Mouse (Mus musculus): Measurements from ENCODE around the gene Supt20. TPM values are rescaled to one million over a fixed set of nuclear protein-coding genes. Genes with fewer than 3 reads are reported as not detected.
A peak's percentile ranks its signal among the peaks of the same experiment; 100 is the strongest.
"Not testable (repeated sequence)": the region's sequence is repeated elsewhere in the genome, so short reads cannot be mapped to it uniquely, and the experiment has no call there.

The Supt20 gene
- polyA plus RNA-seq, 1 experiment: 50.1 TPM

GRCm38 (mm10) chr3:54761258-54761657, 68.7 kb downstream of the Supt20 start:
- DNase-seq: no peak
- H3K4me3 ChIP-seq (replicated peaks; ENCODE audit: extremely low read depth, low read depth, low read length): no peak overlapping the region
- no peaks in the 10 kb centered on the region for H3K4me1 ChIP-seq (ENCODE audit: control insufficient read depth, insufficient read depth, low read length)
- TF ChIP-seq POLR2A (IDR thresholded peaks at IDR 0.05; ENCODE audit: borderline replicate concordance, extremely low read depth, low read depth, low read length): no peak
- no peak for TF ChIP-seq CTCF (IDR thresholded peaks at IDR 0.05; ENCODE audit: insufficient read depth, low read length)
- 80% methylated on average over 1 of the region's 1 CpGs for WGBS

DNA sequence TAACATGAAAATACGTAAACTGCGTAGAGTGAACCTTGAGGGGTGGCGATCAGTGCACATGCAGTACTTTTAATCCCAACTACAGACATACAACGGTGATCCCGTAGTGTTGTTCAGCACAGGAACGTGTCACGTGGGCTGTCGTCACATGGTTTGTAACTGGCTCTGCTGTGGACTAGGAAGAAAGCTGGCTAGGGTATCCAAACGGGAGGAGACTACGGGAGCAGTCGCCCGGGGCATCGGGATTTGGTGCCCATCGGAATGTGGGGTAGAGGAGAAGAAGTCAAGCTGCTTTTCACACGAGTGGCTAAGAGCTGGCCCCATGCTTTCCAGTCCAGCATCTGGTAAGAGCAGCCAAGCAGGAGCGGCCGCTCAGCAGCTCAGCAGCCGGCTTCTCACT, 71.8 kb downstream of the Supt20 start:
- Histone ChIP-seq H3K4me1 (ENCODE audit: control insufficient read depth, insufficient read depth, low read length) (no peaks in the 10 kb centered on the region), H3K4me3 (replicated peaks; ENCODE audit: extremely low read depth, low read depth, low read length) (peak overlapping the region; percentile 27)
- DNase-seq: peak; percentile 23
- no peak for TF ChIP-seq CTCF (IDR thresholded peaks at IDR 0.05; ENCODE audit: insufficient read depth, low read length)
- no peak for TF ChIP-seq POLR2A (IDR thresholded peaks at IDR 0.05; ENCODE audit: borderline replicate concordance, extremely low read depth, low read depth, low read length)
- WGBS: 60% methylated on average over 18 of the region's 18 CpGs

DNA sequence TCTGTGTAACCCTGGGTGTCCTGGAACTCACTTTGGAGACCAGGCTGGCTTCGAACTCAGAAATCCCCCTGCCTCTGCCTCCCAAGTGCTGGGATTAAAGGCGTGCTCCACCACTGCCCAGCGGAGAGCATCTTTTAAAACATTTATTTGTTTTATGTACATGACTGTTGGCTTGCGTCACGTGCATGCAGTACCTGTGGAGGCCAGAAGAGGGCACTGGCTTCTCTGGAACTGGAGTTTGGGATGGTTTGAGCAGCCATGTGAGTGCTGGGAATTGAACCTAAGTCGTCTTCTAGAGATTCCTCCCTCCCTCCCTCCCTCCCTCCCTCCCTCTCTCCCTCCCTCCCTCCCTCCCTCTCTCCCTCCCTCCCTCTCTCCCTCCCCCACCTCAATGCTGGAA, 72.9 kb downstream of the Supt20 start:
- TF ChIP-seq CTCF (IDR thresholded peaks at IDR 0.05; ENCODE audit: insufficient read depth, low read length): peak; percentile 39
- 90% methylated on average over 6 of the region's 6 CpGs for WGBS
- not testable (repeated sequence) for H3K4me1 ChIP-seq (ENCODE audit: control insufficient read depth, insufficient read depth, low read length); DNase-seq; H3K4me3 ChIP-seq (replicated peaks; ENCODE audit: extremely low read depth, low read depth, low read length)

GRCm38 (mm10) chr3:54766034-54766433, 73.4 kb downstream of the Supt20 start:
- 62% methylated on average over 14 of the region's 14 CpGs for WGBS
- TF ChIP-seq POLR2A (IDR thresholded peaks at IDR 0.05; ENCODE audit: borderline replicate concordance, extremely low read depth, low read depth, low read length) (no peak), CTCF (IDR thresholded peaks at IDR 0.05; ENCODE audit: insufficient read depth, low read length) (no peak)
- DNase-seq: no peak
- Histone ChIP-seq H3K4me3 (replicated peaks; ENCODE audit: extremely low read depth, low read depth, low read length) (no peak overlapping the region), H3K4me1 (ENCODE audit: control insufficient read depth, insufficient read depth, low read length) (no peaks in the 10 kb centered on the region)

DNA sequence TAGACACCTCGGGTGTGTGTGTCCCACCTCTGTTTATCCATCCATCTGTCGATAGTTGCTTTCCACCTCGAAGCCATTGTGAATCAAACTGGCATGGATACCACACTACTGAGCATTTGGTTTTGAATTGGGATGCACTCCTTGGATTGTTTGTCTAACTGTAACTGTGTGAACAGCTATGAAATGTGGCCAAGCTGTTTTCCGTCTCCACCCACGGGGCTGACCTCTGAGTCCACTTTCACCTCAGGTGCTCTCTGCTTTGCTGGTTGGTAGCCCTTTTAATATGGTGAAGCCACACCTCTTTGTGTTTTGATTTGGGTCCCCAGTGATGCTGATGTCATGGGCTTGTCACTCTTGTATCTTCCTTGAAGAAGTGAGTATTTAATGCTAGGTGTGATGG, 74.2 kb downstream of the Supt20 start:
- H3K4me3 ChIP-seq (replicated peaks; ENCODE audit: extremely low read depth, low read depth, low read length): no peak overlapping the region
- 61% methylated on average over 5 of the region's 5 CpGs for WGBS
- TF ChIP-seq CTCF (IDR thresholded peaks at IDR 0.05; ENCODE audit: insufficient read depth, low read length): no peak
- TF ChIP-seq POLR2A (IDR thresholded peaks at IDR 0.05; ENCODE audit: borderline replicate concordance, extremely low read depth, low read depth, low read length): no peak
- no peaks in the 10 kb centered on the region for H3K4me1 ChIP-seq (ENCODE audit: control insufficient read depth, insufficient read depth, low read length)
- DNase-seq: no peak

GRCm38 (mm10) chr3:54768592-54768991, 76.0 kb downstream of the Supt20 start:
- TF ChIP-seq POLR2A (IDR thresholded peaks at IDR 0.05; ENCODE audit: borderline replicate concordance, extremely low read depth, low read depth, low read length) (no peak), CTCF (IDR thresholded peaks at IDR 0.05; ENCODE audit: insufficient read depth, low read length) (no peak)
- no peaks in the 10 kb centered on the region for H3K4me1 ChIP-seq (ENCODE audit: control insufficient read depth, insufficient read depth, low read length)
- no peak overlapping the region for H3K4me3 ChIP-seq (replicated peaks; ENCODE audit: extremely low read depth, low read depth, low read length)
- no peak for DNase-seq
- WGBS: 83% methylated on average over 8 of the region's 8 CpGs

GRCm38 (mm10) chr3:54769349-54770275, 77.0 kb downstream of the Supt20 start:
- no peak for DNase-seq
- TF ChIP-seq POLR2A (IDR thresholded peaks at IDR 0.05; ENCODE audit: borderline replicate concordance, extremely low read depth, low read depth, low read length) (no peak), CTCF (IDR thresholded peaks at IDR 0.05; ENCODE audit: insufficient read depth, low read length) (no peak)
- no peak overlapping the region for H3K4me3 ChIP-seq (replicated peaks; ENCODE audit: extremely low read depth, low read depth, low read length)
- WGBS: 68% methylated on average over 17 of the region's 17 CpGs
- H3K4me1 ChIP-seq (ENCODE audit: control insufficient read depth, insufficient read depth, low read length): no peaks in the 10 kb centered on the region

DNA sequence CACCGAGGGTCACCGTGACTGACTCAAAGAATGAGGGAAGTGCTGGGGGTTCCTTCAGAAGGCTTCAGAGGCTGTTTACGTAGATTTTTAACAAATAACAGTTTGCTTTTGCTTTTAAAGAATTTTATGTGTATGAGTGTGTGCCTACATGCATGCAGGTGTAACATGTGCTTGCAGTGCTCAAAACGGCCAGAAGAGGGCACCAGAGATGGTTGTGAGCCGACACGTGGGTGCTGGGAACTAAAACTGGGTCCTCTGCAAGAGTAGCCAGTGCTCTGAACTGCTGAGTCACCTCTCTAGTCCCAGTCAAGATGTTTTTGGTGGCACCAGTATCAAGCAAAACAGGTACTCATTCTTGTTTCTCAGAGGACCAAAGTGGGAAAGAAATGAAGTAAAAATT, 81.0 kb downstream of the Supt20 start:
- no peak overlapping the region for H3K4me3 ChIP-seq (replicated peaks; ENCODE audit: extremely low read depth, low read depth, low read length)
- TF ChIP-seq POLR2A (IDR thresholded peaks at IDR 0.05; ENCODE audit: borderline replicate concordance, extremely low read depth, low read depth, low read length) (no peak), CTCF (IDR thresholded peaks at IDR 0.05; ENCODE audit: insufficient read depth, low read length) (no peak)
- WGBS: 85% methylated on average over 6 of the region's 6 CpGs
- no peak for DNase-seq
- no peaks in the 10 kb centered on the region for H3K4me1 ChIP-seq (ENCODE audit: control insufficient read depth, insufficient read depth, low read length)

- no peak for DNase-seq
- Histone ChIP-seq H3K4me1 (ENCODE audit: control insufficient read depth, insufficient read depth, low read length) (no peaks in the 10 kb centered on the region), H3K4me3 (replicated peaks; ENCODE audit: extremely low read depth, low read depth, low read length) (no peak overlapping the region)
- no peak for TF ChIP-seq CTCF (IDR thresholded peaks at IDR 0.05; ENCODE audit: insufficient read depth, low read length)
- no peak for TF ChIP-seq POLR2A (IDR thresholded peaks at IDR 0.05; ENCODE audit: borderline replicate concordance, extremely low read depth, low read depth, low read length)
- 74% methylated on average over 7 of the region's 7 CpGs for WGBS
Observed at GRCm38 (mm10) chr3:54775989-54776631, 83.5 kb downstream of the Supt20 start.

Other genes with a start within 250 kb of the Supt20 start
- gene Gm21958, start 21.5 kb downstream of the Supt20 start, polyA plus RNA-seq (2012; rRNA removed): not detected in 2 replicates
- gene Exosc8, start 42.6 kb downstream of the Supt20 start, polyA plus RNA-seq (2012; rRNA removed): 15.3 and 20.3 TPM in 2 replicates
- 9.4 and 12.4 TPM in 2 replicates for gene Alg5, start 42.7 kb downstream of the Supt20 start, polyA plus RNA-seq (2012; rRNA removed)
- gene Smad9, start 62.8 kb downstream of the Supt20 start, polyA plus RNA-seq (2012; rRNA removed): 4.0 and 5.6 TPM in 2 replicates
- gene Rfxap, start 115.0 kb downstream of the Supt20 start, polyA plus RNA-seq (2012; rRNA removed): 13.2 and 22.6 TPM in 2 replicates
- not detected in 2 replicates for gene Sertm1, start 223.1 kb downstream of the Supt20 start, polyA plus RNA-seq (2012; rRNA removed)

All from lung, adult 2 months (tissue).